Mouse (Mus musculus) brain, embryonic 14.5 days (tissue): ENCODE data around the gene Ctf2.

Experiments used
- CTCF ChIP-seq: fragments of 200-500 bp; IDR thresholded peaks from 2 replicates; pipeline ENCODE4 v1.5.1; 2012; ENCODE audit warnings: inconsistent platforms, mild to moderate bottlenecking, moderate library complexity, borderline replicate concordance; ENCODE audit not compliant: insufficient read depth, insufficient read length; ENCODE audit errors: extremely low read depth
- POLR2A ChIP-seq: fragments of 200-500 bp; IDR thresholded peaks from 2 replicates; pipeline ENCODE4 v1.6.1; 2012; ENCODE audit warnings: mild to moderate bottlenecking, inconsistent platforms, borderline replicate concordance; ENCODE audit not compliant: poor library complexity, insufficient read depth, insufficient read length, severe bottlenecking; ENCODE audit errors: extremely low read depth

DNA sequence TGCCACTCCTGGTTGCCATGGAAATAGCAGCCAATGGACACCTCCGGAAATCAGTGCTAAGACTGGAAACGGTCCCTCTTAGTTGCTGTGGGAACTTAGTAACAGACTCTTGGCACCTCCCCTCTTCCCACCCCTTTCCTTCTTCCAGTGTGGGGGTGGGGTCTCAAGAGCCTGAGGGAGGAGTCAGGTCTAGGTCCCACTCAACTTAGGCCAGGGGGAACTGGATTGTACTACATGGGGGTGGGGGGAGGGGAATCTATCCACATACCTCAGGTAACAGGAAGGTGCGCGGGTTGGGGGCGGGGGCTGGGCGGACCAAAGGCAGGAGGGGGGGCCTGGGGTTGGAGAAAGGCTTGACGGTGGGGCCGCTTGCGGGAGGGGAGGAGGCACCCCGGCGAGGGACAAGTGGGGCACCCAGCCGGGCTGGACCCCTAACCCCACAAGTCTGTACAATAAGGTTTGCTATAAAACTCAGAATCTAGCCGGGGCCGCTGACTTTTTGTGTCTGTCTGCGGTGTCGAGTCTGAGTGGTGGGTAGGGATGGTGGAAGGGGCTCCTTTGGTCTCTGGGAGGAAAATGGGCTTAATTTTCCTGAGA, 37.1 kb upstream of the Ctf2 start:
- no peak for TF ChIP-seq CTCF
- TF ChIP-seq POLR2A: no peak
